Mouse (Mus musculus) ES-E14 (cell line): Measurements from ENCODE around the gene Tuba1b.

Experiments used
- CHD2 ChIP-seq: IDR thresholded peaks from 2 replicates; pipeline ENCODE4 v1.6.1; 2014; ENCODE audit warnings: mild to moderate bottlenecking, low read depth, low read length, inconsistent platforms
- HCFC1 ChIP-seq: IDR thresholded peaks from 2 replicates; pipeline ENCODE4 v1.6.1; 2012; ENCODE audit warnings: low read length, inconsistent platforms, borderline replicate concordance; ENCODE audit not compliant: insufficient read depth
- MAFK ChIP-seq: IDR thresholded peaks from 2 replicates; pipeline ENCODE4 v1.6.1; 2014; ENCODE audit warnings: mild to moderate bottlenecking, low read depth, low read length, inconsistent platforms; ENCODE audit not compliant: insufficient read depth
- ZC3H11A ChIP-seq: IDR thresholded peaks from 2 replicates; pipeline ENCODE4 v1.6.1; 2012; ENCODE audit warnings: low read depth, mild to moderate bottlenecking, inconsistent platforms, low read length, borderline replicate concordance
- ZNF384 ChIP-seq: IDR thresholded peaks from 2 replicates; pipeline ENCODE4 v1.6.1; 2012; ENCODE audit warnings: low read depth, low read length, inconsistent platforms

GRCm38 (mm10) chr15:98897928-98898800, 36.2 kb downstream of the Tuba1b start, which contains the start of gene Dhh:
- no peak for TF ChIP-seq ZC3H11A
- TF ChIP-seq CHD2, result no peak
- TF ChIP-seq HCFC1, result no peak
- TF ChIP-seq MAFK, result no peak
- no peak for TF ChIP-seq ZNF384
